Mouse (Mus musculus): ENCODE data around the gene Rtf2. TPM values are rescaled to one million over a fixed set of nuclear protein-coding genes. Genes with fewer than 3 reads are reported as not detected.
A peak's percentile ranks its signal among the peaks of the same experiment; 100 is the strongest.

The Rtf2 gene
- polyA plus RNA-seq, 1 experiment from 2014 or later, result 73.2 TPM

DNA sequence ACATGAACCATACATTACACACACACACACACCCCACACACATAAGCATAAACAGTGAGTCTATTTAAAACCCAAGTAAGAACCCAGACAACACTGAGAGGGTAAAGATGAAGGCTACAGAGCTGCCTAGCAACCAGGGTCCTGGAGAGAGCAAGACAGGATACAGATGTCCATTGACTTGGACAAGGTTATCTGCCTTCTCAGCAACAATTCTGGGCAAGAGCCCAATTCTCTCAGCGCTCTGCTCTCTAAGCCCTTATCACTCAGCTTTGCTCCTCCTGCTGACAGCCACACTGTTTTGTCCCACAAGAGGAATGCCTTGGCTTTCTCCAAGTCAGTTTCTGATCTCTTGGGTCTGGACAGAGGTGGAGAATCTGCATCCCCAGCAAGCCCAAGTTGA, 9.7 kb upstream of the Rtf2 start:
- Histone ChIP-seq H3K9me3 (replicated peaks; ENCODE audit: low read length) (no peaks in the 10 kb centered on the region), H3K36me3 (ENCODE audit: insufficient read depth, low read length) (no peaks in the 10 kb centered on the region), H3K4me2 (ENCODE audit: low read length) (no peak overlapping the region), H3K9ac (ENCODE audit: low read depth, low read length) (no peak overlapping the region), H3K27me3 (ENCODE audit: insufficient read depth, low read length) (no peaks in the 10 kb centered on the region), H3K4me1 (replicated peaks; ENCODE audit: insufficient read depth, low read length) (no peaks in the 10 kb centered on the region), H3K4me3 (replicated peaks; ENCODE audit: low read depth, low read length) (no peak overlapping the region), H3K27ac (no peak overlapping the region)
- DNase-seq (ENCODE audit: low spot score) (peak; percentile 59), ATAC-seq (replicated peaks; ENCODE audit: low FRiP score, low read depth) (no peak)
- 68% methylated on average over 1 of the region's 1 CpGs for WGBS
- TF ChIP-seq CTCF (IDR thresholded peaks at IDR 0.05; ENCODE audit: low read depth), result no peak

- Histone ChIP-seq H3K4me3 (replicated peaks; ENCODE audit: low read depth, low read length) (no peak overlapping the region), H3K27me3 (ENCODE audit: insufficient read depth, low read length) (no peaks in the 10 kb centered on the region), H3K9me3 (replicated peaks; ENCODE audit: low read length) (no peaks in the 10 kb centered on the region), H3K36me3 (ENCODE audit: insufficient read depth, low read length) (no peaks in the 10 kb centered on the region), H3K9ac (ENCODE audit: low read depth, low read length) (no peak overlapping the region), H3K4me1 (replicated peaks; ENCODE audit: insufficient read depth, low read length) (no peaks in the 10 kb centered on the region), H3K27ac (no peak overlapping the region), H3K4me2 (ENCODE audit: low read length) (no peak overlapping the region)
- WGBS, result 43% methylated on average over 5 of the region's 5 CpGs
- no peak for ATAC-seq (replicated peaks; ENCODE audit: low FRiP score, low read depth)
- DNase-seq (ENCODE audit: low spot score), result no peak
- TF ChIP-seq CTCF (IDR thresholded peaks at IDR 0.05; ENCODE audit: low read depth), result no peak
Observed at GRCm38 (mm10) chr2:172433746-172434145, 6.6 kb upstream of the Rtf2 start.

DNA sequence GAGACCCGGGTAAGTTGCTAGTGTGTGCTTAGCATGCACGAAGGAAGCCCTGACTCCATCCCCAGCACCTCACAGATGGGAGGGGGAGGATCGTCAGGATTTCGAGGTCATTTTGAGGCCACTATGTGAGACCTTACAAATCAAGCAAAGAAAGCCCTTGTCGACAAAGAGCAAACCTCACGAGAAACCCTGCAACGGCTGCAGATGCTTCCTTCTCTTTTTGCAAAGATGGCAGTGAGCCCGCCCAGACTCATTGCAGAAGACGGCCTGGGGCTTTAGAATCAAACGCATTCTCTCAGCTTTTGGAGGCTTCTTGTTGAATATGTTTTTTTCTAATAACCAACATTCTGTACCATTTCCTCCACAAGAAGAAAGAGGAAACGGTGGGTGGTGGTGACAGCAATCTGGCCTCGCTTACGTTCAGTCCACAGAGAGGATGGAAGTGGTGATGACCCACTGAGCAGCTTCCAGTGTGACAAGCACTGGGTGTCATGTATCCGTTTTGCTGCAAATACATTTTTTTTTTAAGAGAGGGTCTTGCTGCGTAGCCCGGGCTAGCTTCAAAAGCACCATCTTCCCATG, 2.9 kb upstream of the Rtf2 start:
- no peak overlapping the region for H3K27ac ChIP-seq
- no peaks in the 10 kb centered on the region for H3K9me3 ChIP-seq (replicated peaks; ENCODE audit: low read length)
- DNase-seq (ENCODE audit: low spot score), result no peak
- no peak for ATAC-seq (replicated peaks; ENCODE audit: low FRiP score, low read depth)
- no peaks in the 10 kb centered on the region for H3K36me3 ChIP-seq (ENCODE audit: insufficient read depth, low read length)
- no peak overlapping the region for H3K9ac ChIP-seq (ENCODE audit: low read depth, low read length)
- H3K4me1 ChIP-seq (replicated peaks; ENCODE audit: insufficient read depth, low read length), result peaks cover 16% of the 10 kb centered on the region
- no peaks in the 10 kb centered on the region for H3K27me3 ChIP-seq (ENCODE audit: insufficient read depth, low read length)
- no peak for TF ChIP-seq CTCF (IDR thresholded peaks at IDR 0.05; ENCODE audit: low read depth)
- WGBS, result 63% methylated on average over 16 of the region's 16 CpGs
- no peak overlapping the region for H3K4me2 ChIP-seq (ENCODE audit: low read length)
- no peak overlapping the region for H3K4me3 ChIP-seq (replicated peaks; ENCODE audit: low read depth, low read length)

DNA sequence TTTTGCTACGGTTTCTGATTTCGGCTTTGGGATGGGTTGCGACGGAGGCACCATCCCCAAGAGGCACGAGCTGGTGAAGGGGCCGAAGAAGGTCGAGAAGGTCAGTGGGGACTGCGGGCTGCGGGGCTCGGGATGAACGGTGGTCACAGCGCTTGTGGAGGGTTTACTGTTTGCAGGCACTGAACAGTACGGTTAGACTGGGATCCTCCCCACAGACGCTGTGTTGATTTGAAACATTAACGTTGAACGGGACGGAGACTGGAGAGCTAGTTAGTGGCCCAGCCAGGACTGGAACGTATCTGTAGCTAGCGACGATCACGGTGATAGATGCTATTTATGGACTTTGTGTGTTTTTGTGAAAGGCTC, 267 bp downstream of the Rtf2 start:
- Histone ChIP-seq H3K4me1 (replicated peaks; ENCODE audit: insufficient read depth, low read length) (peaks cover 16% of the 10 kb centered on the region), H3K4me2 (ENCODE audit: low read length) (peak overlapping the region; percentile 85), H3K36me3 (ENCODE audit: insufficient read depth, low read length) (0 out of 2 replicates have a peak, but pooled peaks cover 1% of the 10 kb centered on the region), H3K9ac (ENCODE audit: low read depth, low read length) (peak overlapping the region; percentile 69), H3K9me3 (replicated peaks; ENCODE audit: low read length) (no peaks in the 10 kb centered on the region), H3K27me3 (ENCODE audit: insufficient read depth, low read length) (no peaks in the 10 kb centered on the region), H3K4me3 (replicated peaks; ENCODE audit: low read depth, low read length) (peak overlapping the region; percentile 78), H3K27ac (peak overlapping the region; percentile 1; the same call in 1 of the 2 replicates)
- TF ChIP-seq CTCF (IDR thresholded peaks at IDR 0.05; ENCODE audit: low read depth), result no peak
- DNase-seq (ENCODE audit: low spot score), result no peak
- peak; percentile 62 for ATAC-seq (replicated peaks; ENCODE audit: low FRiP score, low read depth)
- WGBS, result under 1% methylated on average over 21 of the region's 21 CpGs

DNA sequence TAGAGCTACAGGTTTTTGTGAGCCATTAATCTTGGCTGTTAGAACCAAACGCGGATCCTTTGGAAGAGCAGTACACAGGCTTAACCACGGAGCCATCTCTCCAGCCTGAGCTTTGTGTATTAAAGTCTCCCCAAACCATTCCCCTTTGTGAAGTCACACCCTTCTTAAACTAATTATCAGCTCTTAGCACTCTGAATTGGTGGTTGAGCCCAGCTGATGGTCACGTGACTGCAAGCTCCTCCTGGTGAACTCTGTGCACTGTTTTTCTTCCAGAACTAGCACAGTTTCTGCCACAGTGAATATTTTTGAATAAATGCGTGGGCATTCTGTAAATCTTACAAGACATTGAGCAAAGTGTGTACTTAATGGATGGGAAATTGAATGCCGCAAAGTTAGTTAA, 820 bp downstream of the Rtf2 start:
- ATAC-seq (replicated peaks; ENCODE audit: low FRiP score, low read depth), result no peak
- Histone ChIP-seq H3K27me3 (ENCODE audit: insufficient read depth, low read length) (no peaks in the 10 kb centered on the region), H3K4me1 (replicated peaks; ENCODE audit: insufficient read depth, low read length) (peaks cover 16% of the 10 kb centered on the region), H3K27ac (peak overlapping the region; percentile 1; the same call in 1 of the 2 replicates), H3K4me3 (replicated peaks; ENCODE audit: low read depth, low read length) (peak overlapping the region; percentile 78), H3K9me3 (replicated peaks; ENCODE audit: low read length) (no peaks in the 10 kb centered on the region), H3K9ac (ENCODE audit: low read depth, low read length) (peak overlapping the region; percentile 69), H3K4me2 (ENCODE audit: low read length) (peak overlapping the region; percentile 85), H3K36me3 (ENCODE audit: insufficient read depth, low read length) (0 out of 2 replicates have a peak, but pooled peaks cover 6% of the 10 kb centered on the region)
- TF ChIP-seq CTCF (IDR thresholded peaks at IDR 0.05; ENCODE audit: low read depth), result no peak
- peak; percentile 20 for DNase-seq (ENCODE audit: low spot score)
- 33% methylated on average over 6 of the region's 6 CpGs for WGBS

GRCm38 (mm10) chr2:172445617-172446016, 5.3 kb downstream of the Rtf2 start:
- no peak for TF ChIP-seq CTCF (IDR thresholded peaks at IDR 0.05; ENCODE audit: low read depth)
- DNase-seq (ENCODE audit: low spot score), result no peak
- no peak overlapping the region for H3K4me3 ChIP-seq (replicated peaks; ENCODE audit: low read depth, low read length)

GRCm38 (mm10) chr2:172447317-172447716, 7.0 kb downstream of the Rtf2 start:
- no peak overlapping the region for H3K27ac ChIP-seq
- TF ChIP-seq CTCF (IDR thresholded peaks at IDR 0.05; ENCODE audit: low read depth), result peak; percentile 67
- WGBS, result 91% methylated on average over 6 of the region's 6 CpGs
- H3K36me3 ChIP-seq (ENCODE audit: insufficient read depth, low read length), result peaks cover 54% of the 10 kb centered on the region
- no peaks in the 10 kb centered on the region for H3K4me1 ChIP-seq (replicated peaks; ENCODE audit: insufficient read depth, low read length)
- H3K9ac ChIP-seq (ENCODE audit: low read depth, low read length), result no peak overlapping the region
- no peak for ATAC-seq (replicated peaks; ENCODE audit: low FRiP score, low read depth)
- H3K27me3 ChIP-seq (ENCODE audit: insufficient read depth, low read length), result no peaks in the 10 kb centered on the region
- no peak overlapping the region for H3K4me3 ChIP-seq (replicated peaks; ENCODE audit: low read depth, low read length)
- no peak overlapping the region for H3K4me2 ChIP-seq (ENCODE audit: low read length)
- DNase-seq (ENCODE audit: low spot score), result peak; percentile 37
- H3K9me3 ChIP-seq (replicated peaks; ENCODE audit: low read length), result no peaks in the 10 kb centered on the region

More at GRCm38 (mm10) chr2:172445617-172446016, 5.3 kb downstream of the Rtf2 start:
- Histone ChIP-seq H3K9me3 (replicated peaks; ENCODE audit: low read length) (no peaks in the 10 kb centered on the region), H3K36me3 (ENCODE audit: insufficient read depth, low read length) (peaks cover 46% of the 10 kb centered on the region), H3K4me1 (replicated peaks; ENCODE audit: insufficient read depth, low read length) (peaks cover 11% of the 10 kb centered on the region; the same call in 1 of the 2 replicates), H3K27me3 (ENCODE audit: insufficient read depth, low read length) (no peaks in the 10 kb centered on the region), H3K9ac (ENCODE audit: low read depth, low read length) (no peak overlapping the region), H3K4me2 (ENCODE audit: low read length) (no peak overlapping the region), H3K27ac (no peak overlapping the region)
- WGBS, result 96% methylated on average over 4 of the region's 4 CpGs
- no peak for ATAC-seq (replicated peaks; ENCODE audit: low FRiP score, low read depth)

Measured in kidney, postnatal 0 days (tissue).